Mouse (Mus musculus): ENCODE measurements around the gene Cc2d2b.

Gene Cc2d2b

DNA sequence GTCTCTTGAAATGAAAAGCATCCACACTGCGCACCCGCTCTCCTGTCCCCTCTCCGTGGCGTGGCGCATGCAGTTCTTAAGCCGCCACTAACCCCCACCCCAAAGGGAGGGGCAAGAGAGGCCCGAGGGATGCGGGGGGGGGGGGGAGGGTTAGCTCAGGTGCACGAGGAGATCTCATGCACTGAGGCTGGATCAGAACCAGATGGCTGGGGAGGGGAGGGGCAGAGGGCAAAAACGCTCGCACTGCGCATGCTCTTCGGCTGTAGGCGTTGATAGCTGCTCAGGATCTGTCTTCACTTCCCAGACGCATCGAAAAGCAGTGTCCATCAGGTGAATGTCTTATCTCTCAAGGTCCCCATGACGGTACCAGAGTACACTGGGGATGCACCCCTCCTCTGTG is at the start of gene Cc2d2b:
Gene Cc2d2b, plus strand, starts transcription at position 195 of the 400 bp plus-strand sequence.
- DNase-seq (ENCODE audit: low spot score), result no peak

DNA sequence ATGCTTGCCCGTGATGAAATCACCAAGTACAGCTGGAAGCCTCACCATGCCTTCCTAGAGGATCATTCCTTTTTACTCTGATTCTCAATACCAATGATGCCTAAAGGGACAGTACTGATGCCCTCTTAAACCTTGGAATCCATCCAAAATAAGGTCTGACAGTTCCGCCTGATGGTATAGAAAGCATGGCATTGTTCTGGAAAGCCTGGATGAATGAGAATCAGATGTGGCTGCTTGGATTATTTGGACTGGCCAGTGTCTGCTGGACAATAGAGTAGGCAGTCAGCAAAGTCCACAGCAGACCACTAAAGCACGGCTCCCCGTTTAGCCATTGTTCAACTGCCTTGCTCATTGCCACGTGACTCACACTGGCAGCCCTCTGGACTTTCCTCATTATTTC is 48.7 kb upstream of the Cc2d2b start:
- DNase-seq (ENCODE audit: low spot score), result no peak

DNA sequence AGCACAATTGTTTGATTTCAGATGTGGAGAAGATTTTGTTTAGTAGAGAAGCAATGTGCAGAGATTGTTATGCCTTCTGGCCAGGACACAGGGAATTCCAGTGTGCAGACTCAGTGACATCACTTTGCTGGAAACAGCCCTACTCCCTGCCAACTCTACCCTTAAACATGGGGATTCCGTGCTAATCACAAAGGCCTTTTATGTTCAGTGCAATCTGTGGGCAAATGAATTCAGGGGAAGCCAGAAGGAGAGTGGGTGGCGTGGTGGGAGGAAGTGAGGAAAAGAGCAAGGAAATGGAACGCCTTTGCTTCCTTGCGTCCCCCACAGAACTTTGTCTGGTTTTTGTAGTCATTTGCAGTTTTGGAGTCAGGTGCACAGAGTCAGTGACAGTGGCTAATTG is 46.1 kb upstream of the Cc2d2b start:
- no peak for DNase-seq (ENCODE audit: low spot score)

DNA sequence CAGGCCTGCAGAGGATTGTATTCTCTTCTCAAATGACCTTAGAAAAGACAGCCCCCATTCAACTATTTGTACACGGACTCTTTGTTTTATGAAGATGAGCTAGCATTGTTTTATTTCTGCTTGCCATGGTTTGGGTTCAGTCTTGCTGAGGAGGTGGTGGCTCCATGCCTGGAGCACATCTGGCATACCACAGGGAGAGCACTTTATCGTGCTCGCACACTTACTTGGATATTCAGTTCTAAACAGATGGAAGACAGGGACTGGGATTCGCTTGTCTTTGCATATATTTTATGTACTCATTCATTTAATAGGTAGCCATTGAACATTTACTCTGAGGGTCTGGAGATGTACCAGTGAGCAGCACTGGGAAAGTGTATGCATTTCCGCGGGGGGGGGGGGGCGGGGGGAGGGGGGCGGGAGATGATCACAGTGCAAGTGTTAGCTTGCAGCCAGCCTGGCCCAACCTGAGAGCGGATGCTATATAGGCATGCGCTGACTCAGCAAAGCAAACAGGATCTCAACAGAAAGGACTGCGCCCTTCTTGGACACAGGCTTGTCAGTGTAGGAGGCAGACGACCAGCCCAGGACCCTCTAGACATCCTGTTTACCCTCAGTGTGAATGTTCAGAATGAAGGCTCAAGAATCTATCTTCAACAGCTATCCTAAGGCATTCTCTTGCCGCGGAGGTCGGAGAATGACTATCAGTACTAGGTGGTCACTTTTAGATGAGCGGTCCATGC is 35.5 kb upstream of the Cc2d2b start:
- no peak for DNase-seq (ENCODE audit: low spot score)

DNA sequence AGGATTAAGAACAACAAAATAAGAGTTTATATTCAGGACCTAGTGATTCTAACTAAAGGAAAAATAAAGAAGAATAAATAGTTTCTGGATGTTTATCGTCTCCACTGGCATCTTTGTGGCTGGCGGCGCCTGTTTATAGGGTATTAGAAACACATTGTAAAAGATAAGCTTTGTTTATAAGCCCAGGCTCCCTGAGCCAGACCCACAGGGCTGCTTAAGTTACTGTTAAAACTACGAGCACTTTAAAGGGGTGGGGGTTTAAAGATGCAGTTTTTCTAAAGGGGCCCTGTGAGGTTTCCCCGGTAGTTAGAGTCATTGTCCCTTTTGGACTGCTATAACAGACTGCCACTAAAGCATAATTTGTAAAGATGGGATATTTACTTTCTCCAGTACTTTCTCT is 33.9 kb upstream of the Cc2d2b start:
- DNase-seq (ENCODE audit: low spot score), result no peak

DNA sequence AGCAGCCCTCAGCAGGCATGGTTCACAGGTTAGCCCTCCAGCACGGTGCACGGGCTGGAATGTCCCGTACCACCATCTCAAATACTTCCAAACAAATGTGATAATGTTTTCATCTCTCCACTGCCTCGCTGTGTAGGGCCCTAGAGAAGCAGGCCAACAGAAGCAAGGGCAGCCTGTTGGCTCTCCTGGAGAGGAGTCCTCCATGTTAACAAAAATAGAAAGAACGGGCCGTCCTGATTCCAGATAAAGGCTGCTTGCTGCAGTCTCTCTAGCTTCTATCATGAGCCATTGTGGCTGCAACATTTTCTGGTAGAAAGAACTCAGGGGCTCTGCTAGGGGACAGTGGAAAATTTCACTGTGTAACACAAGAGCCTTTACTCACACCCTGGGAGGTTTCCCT is 31.6 kb upstream of the Cc2d2b start:
- no peak for DNase-seq (ENCODE audit: low spot score)

DNA sequence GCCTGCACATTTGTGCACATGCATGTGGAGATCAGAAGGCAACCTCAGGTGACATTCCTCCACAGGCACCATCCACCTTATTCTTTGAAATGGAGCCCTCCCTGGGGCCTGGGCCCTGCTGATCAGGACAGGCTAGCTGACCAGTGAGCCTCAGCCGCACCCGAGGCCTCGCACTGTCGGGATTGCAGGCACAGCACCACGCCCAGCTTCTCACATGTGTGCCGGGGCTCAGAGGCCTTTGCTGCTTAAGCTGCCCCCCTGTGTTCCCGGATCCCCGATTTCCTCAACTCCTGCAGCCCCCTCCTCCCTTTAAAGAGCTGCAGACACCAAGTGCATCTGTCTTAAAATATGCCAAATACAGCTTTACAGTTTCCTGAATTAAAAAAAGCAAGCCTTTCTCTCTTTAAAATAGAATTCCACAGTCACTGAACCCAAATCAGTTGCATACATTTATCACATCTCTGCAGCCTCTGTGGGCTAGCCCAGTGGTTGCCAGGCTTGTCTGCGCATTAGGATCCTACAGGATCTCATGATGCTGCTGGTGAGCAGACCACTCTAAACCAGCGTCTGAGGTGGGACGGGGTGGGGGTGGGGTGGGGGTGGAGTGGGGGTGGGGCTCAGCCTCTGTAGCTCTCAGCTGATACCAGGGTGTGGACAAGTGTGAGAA is 29.0 kb upstream of the Cc2d2b start:
- DNase-seq (ENCODE audit: low spot score), result no peak

DNA sequence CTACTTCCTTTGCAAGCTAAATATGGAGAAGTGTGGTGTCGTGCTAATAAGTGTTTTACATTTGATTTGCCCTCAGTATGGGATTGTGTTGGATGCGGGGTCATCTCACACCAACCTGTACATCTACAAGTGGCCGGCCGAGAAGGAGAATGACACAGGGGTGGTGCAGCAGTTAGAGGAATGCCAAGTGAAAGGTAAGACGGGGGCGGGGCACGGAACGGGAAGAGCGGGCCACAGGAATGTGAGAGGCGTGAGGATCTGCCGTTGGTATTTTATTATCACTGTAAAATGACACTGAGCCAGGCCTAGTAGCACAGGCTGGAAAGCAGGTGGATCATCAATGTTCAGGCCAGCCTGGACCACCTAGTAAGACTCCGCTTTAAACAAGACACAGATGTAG is 28.2 kb upstream of the Cc2d2b start:
- DNase-seq (ENCODE audit: low spot score), result no peak

DNA sequence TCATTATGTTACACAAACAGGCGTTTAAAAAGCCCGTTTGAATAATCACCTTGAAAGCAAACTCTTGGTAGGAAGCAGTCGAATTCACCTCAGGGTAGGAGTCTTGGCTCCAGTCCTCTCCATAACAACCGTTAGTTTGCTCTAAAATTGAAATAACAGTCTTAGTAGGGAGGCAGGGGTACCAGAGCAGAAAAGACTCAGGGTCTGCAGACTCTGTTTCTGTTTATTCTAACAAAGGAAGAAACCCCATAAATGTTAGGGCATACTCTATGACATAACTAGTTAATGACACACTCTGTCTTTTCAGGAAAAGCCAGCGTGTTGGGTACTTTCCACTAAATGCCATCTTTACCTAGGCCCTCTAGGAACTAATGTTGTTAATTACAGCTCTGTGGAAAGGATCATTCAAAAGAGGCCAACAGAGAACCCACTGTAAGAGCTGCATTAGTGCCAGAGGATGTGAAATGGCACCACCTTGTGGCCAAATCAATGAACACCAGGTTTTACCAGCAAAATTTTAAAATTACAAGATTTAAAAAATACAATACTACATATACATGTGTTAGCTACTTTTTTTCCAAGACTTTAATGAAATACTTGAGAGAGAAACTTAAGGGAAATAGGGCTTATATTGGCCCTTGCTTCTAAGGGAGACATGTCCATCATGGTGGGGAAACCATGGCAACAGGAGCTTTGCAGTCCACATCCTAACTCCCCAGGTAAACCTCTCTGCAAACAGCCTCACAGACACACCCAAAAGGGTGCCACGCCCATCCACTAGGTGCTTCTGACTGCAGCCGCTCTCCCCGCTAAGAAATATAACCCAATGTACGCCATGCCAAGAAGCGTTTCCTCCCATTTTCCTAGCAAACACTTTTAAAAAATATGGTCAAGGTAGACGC is 26.2 kb upstream of the Cc2d2b start:
- DNase-seq (ENCODE audit: low spot score), result peak; percentile 65

DNA sequence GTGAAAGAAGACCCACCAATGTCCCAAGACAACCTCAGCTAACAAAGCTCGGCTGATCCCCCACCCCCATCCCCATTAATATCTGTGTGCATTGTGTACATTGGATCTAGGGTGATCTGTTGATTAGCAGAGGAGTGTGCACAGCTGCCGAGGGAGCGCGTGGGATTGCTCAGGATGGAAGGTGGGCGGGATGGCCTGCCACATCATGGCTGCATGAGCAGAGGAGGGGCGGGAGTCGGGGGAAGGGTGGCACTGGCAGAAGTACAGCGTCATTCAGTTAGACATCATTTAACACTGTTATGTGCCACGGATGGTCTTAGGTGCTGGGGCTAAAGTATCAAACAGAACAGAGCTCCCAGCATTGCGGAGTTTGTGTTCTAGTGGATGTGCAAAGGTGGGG is 25.0 kb upstream of the Cc2d2b start:
- no peak for DNase-seq (ENCODE audit: low spot score)

DNA sequence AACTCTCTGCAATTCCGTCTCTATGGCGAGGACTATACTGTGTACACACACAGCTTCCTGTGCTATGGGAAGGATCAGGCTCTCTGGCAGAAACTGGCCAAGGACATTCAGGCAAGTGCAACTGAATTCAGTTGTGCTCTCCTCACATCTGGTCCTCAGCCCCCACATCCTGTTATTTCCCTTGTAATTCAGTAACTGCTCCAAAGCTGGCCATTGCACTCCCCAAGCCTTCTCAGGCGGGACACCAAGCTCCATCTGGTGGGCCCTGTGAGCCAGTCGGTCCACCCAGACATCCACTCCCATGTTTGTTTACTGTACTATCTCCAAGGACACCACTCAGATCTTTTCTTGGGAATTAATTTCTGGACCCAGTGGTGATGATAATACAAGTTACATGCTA is 22.4 kb upstream of the Cc2d2b start:
- DNase-seq (ENCODE audit: low spot score), result no peak

DNA sequence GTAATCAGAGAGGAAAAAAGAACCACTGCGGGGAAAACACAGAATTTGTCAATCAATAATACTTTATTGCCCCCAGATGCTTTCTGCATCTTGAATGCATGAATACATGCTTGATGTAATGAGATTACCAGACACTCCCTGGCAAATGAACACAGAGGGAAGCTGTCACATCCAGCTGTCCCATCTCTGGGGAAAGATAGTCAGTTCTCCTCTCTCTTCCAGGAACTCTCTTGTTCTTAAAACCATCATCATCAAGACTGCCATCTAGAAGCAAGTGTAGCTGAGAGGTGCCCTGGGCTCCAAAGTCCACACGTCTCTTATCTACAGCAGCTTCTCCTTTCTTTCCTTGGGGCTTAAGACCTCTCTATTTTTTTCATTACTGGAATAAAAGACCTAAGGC is 21.9 kb upstream of the Cc2d2b start:
- DNase-seq (ENCODE audit: low spot score), result no peak

DNA sequence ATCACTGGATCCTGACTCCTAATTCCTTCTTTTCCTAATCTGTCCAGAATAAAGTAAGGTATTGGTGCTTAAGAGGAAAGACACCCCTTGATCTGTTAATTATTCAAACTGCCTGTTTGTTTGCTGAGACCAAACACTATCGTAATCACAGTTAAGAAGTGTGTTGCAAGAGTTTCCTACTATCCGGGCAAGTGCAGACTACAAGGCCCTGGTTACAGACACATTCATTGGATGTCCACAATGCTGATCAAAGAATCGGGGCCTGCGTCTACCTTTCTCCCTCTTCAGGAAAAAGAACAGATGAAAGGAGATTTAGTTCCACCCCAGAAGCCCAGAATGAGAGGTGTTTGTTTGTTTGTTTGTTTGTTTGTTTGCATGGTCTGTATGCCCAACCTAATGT is 20.3 kb upstream of the Cc2d2b start:
- no peak for DNase-seq (ENCODE audit: low spot score)

DNA sequence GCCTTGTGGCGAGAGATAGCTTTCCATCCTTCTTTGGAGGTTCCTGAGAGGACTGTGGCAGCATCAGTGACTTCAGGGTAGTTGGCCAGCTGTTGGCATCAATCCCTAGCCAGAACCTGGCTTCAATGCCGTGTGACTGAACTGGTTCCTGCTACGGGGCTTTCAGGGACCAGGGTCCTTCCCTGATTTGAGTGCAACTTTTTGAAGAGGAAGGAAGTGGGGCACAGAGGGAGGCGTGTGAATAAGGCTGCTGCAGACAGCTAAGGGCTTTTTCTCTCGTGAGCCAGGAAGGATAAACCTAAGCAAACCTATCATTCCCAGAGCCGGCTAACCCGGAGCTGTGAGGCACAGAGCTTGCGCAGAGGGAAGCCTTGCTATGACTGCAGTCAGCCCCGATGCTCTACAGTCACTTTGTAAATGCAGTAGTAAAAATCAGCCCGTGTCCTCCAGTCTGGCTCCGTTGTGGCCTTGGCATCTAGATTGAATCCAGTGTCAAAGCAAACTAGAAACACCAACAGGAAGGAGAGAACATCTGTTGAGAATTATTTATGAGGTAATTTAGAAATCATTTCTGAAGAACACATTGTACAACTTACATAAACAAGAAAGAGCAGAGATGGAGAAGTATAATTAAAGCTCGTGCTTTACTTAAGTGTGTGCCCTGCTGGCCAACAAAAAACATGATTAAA is 19.7 kb upstream of the Cc2d2b start:
- no peak for DNase-seq (ENCODE audit: low spot score)

DNA sequence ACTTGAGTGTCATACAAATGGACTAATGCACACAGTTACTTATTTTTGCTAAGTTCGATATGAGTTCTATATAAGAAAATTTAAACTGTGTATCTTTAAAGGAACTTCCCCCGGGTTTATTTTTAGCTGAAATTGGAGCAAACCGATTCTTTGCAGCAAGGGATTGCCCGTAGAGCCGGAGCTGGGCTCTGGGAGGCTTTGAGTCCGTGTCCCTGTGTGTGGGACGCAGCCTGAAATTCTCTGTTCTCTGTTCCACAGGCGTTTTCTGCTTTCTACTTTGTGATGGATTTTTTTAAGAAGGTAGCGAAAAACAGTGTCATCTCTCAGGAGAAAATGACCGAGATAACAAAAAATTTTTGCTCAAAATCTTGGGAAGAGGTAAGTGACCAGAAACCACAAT is 15.1 kb upstream of the Cc2d2b start:
- DNase-seq (ENCODE audit: low spot score), result no peak

DNA sequence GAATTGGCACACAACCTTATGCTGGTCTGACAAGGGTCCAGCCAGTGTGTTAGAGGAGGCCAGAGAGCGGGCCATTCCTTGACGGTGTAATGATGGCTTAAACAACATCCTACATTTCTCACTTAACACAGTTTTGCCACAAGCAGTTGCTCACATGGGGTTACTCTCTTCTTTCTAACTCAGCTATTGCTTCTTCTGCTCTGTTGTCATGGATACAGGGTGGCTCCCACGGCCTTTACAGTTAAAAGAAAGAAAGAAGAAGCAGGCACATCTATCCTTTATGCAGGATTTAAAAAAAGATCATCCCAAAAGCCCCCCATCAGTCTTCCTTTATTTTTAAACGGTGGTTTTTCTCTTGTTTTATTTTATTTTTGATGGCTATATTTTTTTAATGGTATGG is 14.7 kb upstream of the Cc2d2b start:
- no peak for DNase-seq (ENCODE audit: low spot score)

DNA sequence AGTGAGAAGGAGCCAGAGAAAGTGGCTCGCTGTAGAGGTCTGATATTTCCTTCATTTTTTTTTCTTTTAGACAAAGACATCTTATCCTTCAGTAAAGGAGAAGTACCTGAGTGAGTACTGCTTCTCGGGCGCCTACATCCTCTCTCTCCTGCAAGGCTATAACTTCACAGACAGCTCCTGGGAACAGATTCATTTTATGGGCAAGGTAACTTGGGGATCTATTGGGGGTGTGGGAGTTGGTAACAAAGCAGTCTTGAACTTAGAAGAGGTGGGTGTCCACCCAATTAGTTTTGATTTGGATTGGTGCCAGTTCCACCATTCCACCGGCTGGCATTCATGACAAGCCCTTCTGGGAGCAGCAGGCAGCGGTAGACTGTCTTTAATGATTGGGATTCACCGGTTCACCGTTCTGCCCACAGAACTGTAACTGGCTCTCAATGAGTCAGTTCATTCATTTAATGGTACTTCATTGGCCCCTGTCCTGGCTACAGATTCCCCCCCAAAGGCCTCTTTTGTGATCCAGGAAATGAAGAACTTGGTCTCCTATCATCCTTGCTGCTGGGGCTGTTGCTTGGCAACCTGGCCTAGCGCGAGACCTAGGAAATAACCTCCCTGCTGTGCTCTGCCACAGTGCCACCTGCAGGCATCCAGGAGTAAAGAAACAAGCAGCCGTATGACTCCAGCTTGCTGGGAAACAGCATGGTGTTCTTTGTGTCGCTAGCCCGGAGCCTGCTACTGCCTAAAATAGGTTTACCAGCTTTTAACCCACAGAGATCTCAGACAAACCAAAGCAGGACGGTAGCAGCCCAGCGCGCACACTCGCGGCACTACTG is 11.7 kb upstream of the Cc2d2b start:
- DNase-seq (ENCODE audit: low spot score), result peak; percentile 65

DNA sequence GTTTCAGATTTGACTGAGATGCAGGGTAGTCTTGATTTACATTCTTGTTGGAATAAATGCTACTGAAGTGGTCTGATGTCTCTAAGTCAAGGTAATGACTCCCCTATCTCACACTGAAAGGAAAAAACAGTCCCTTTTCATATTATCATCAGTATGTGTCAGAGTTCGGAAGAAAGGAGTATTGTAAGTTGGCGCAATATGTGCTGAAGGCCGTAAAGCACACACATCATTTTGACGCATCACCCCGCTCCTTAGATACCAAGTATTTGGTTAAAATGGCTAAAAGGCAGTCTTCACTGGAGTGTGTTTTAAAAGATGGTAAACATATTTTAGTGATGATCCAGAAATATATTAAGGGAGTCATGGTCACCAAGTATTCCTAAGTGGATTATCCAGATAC is 10.9 kb upstream of the Cc2d2b start:
- DNase-seq (ENCODE audit: low spot score), result no peak

DNA sequence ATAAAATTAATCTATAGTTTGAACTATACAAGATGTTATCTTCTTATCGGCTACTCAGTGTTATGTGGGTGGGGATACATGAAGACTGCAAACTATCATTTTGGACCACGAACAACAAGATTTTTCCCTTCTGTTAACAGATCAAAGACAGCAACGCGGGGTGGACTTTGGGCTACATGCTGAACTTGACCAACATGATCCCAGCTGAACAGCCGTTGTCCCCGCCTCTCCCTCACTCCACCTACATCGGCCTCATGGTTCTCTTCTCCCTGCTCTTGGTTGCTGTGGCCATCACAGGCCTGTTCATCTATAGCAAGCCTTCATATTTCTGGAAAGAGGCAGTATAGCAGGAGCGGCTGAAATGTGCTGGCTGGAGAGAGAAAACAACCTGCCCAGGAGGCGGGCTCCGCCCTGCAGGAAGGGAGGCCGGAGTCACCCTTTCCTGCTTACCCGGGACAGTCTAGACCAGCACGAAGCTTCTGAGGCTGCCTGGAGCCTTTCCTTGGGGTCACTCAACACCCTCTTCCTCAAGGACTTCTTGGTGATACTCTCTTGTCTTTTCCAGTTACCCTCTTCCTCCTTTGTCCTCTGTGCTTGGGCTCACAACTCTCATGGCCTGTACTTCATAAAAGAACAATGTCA is 9.7 kb upstream of the Cc2d2b start:
- no peak for DNase-seq (ENCODE audit: low spot score)

DNA sequence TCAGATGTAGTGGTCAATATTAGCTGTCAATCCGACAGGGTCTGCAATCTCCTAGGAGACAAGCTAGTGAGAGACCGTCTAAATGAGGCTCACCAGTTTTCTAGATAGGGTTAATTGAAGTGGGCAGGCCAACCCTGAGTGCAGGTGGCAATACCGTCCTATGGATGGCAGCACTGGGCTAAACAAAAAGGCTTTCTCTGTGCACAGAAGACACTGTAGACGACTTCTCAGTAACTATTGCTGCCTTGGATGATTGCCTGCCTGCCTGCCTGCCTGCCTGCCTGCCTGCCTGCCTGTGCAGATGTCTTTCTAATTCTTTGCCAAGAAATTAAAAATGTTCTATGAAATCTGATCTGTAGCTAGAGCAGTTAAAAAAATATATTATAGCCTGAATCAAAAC is 1.9 kb upstream of the Cc2d2b start:
- no peak for DNase-seq (ENCODE audit: low spot score)

DNA sequence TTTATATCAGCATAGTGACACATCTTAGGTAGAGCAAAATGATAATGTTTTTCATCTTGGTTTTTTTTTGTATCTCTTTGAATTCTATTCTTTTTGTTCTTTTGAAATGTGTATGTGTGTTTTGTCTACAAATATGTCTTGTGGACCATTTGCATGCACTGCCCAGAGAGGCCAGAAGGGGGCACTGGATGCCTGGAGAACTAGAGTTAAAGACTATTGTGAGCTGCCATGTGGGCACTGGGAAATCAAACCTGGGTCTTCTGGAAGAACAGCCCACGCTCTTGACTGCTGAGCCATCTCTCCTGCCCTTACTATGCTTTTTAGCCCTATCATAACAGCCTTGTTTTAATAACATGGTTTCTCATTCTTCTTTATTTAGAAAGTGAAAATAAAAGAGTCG is 5.8 kb downstream of the Cc2d2b start:
- peak; percentile 64 for DNase-seq (ENCODE audit: low spot score)

All from lung, postnatal 25 days (tissue).